Comparison of ENCODE assay signal across 17 mouse cellular contexts in genomic region chr16:30987684-30988083, GRCm38 (mm10).
A peak's percentile ranks its signal among the peaks of the same experiment; 100 is the strongest.
DNase-seq lines count a peak whose midpoint lies in the region; TF ChIP-seq lines count a peak whose summit lies in the region.
"Had no signal": no experiment of that assay in that cellular context is flagged by ENCODE, and none has a peak within 500 bp of the region (broad histone marks: within the 10 kb centered on the region; RNA-seq: fewer than 3 reads in every experiment).

No protein-coding gene starts in this region.

- no peaks in the 10 kb centered on the region for H3K27me3 ChIP-seq in heart, embryonic 10.5 days (ENCODE audit: insufficient read depth, poor library complexity, severe bottlenecking)
- H3K27me3 ChIP-seq: embryonic facial prominence, embryonic 13.5 days; forebrain, embryonic 13.5 days; heart, embryonic 13.5 days; hindbrain, embryonic 15.5 days had no signal

- TF ChIP-seq POLR2A in brain, embryonic 14.5 days (IDR thresholded peaks at IDR 0.05; ENCODE audit: borderline replicate concordance, extremely low read depth, insufficient read depth, insufficient read length, poor library complexity, severe bottlenecking) = no peak

- no peaks in the 10 kb centered on the region for H3K9me3 ChIP-seq in heart, embryonic 10.5 days
- H3K9me3 ChIP-seq: embryonic facial prominence, embryonic 13.5 days; forebrain, embryonic 13.5 days; heart, embryonic 13.5 days; hindbrain, embryonic 15.5 days had no signal

- no peaks in the 10 kb centered on the region for H3K36me3 ChIP-seq in heart, embryonic 10.5 days
- H3K36me3 ChIP-seq: embryonic facial prominence, embryonic 13.5 days; heart, embryonic 13.5 days; hindbrain, embryonic 15.5 days had no signal

- 74% methylated on average over 6 of the region's 6 CpGs for WGBS in heart, embryonic 10.5 days

- no peak for TF ChIP-seq CTCF in brain, embryonic 14.5 days (IDR thresholded peaks at IDR 0.05; ENCODE audit: borderline replicate concordance, extremely low read depth, insufficient read depth, insufficient read length)

- DNase-seq in gastrocnemius, adult 18-20 months (ENCODE audit: low spot score) = peak; percentile 53
- DNase-seq in gastrocnemius, postnatal 4 days (ENCODE audit: low spot score in 2 of 2) = no peak
- peak; percentile 78 for DNase-seq in heart, adult 11 months
- DNase-seq in heart, embryonic 10.5 days (ENCODE audit: low spot score) = no peak
- DNase-seq in brain, embryonic 14.5 days (ENCODE audit: low read depth) = peak; percentile 51
- peak; percentile 78 for DNase-seq in skeletal muscle tissue, adult 2 months (ENCODE audit: low read depth, low spot score)
- no peak for DNase-seq in kidney, adult 18-20 months
- DNase-seq: adrenal gland, postnatal 10 days; cerebellum, adult 11-12 months; cerebellum, adult 9-10 months; cerebellum, postnatal 25 days; forebrain, postnatal 0 days; heart, postnatal 36 days had no signal

- no peak overlapping the region for H3K4me3 ChIP-seq in heart, embryonic 10.5 days
- H3K4me3 ChIP-seq: embryonic facial prominence, embryonic 13.5 days; forebrain, embryonic 13.5 days; heart, embryonic 13.5 days; hindbrain, embryonic 15.5 days had no signal

- peaks cover 24% of the 10 kb centered on the region for H3K4me1 ChIP-seq in heart, embryonic 10.5 days

- H3K27ac ChIP-seq in heart, embryonic 10.5 days = no peak overlapping the region
- H3K27ac ChIP-seq: embryonic facial prominence, embryonic 13.5 days; forebrain, embryonic 13.5 days; heart, embryonic 13.5 days; hindbrain, embryonic 15.5 days had no signal

Comparison
In these comparisons a context has a peak if more than half of its experiments do, and no peak if none do; other contexts are left out.
1. DNase-seq: peak in gastrocnemius, adult 18-20 months (single experiment), heart, adult 11 months (single experiment), brain, embryonic 14.5 days (single experiment) and skeletal muscle tissue, adult 2 months (single experiment); none in gastrocnemius, postnatal 4 days (0 of 2), heart, embryonic 10.5 days (single experiment) and kidney, adult 18-20 months (single experiment).